Comparison of ENCODE assay signal across 9 mouse cellular contexts in the genomic region with DNA sequence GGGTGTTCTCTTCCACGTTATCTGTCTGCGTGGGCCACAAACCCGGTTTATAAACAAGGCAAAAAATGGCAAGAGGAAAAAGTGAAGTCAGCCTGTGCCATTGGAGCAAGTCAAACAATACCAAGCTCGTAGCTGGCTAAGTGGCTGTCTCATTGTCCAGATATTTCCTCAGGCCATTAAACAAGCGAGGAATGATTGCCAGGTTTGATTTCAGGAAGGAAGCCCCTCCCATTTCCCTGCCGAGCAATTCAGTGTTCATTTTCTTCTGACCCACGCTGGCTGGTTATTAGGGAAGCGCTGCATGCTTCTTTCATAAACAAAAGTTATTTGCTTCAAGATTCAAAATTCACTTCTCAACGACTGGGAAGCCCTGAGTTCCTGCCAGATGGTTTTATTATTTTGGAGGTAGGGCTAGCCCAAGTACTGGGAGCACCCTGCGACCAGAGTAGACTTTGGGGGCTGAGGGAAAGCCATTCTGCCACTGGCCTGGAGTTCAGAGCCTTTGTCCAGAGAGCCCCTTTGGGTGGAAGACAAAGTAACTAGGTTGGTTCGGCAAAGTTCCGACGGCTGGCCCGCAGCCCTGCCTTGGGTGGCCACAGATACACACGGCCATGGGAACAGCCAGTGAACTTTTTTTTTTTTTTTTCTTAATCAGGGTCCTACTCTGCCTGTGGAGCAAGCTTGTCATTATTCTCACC. TPM values are rescaled to one million over a fixed set of nuclear protein-coding genes. Genes with fewer than 3 reads are reported as not detected.
DNase-seq lines count a peak whose midpoint lies in the region; ATAC-seq and TF ChIP-seq lines count a peak whose summit lies in the region.
"Had no signal": no experiment of that assay in that cellular context is flagged by ENCODE, and none has a peak within 500 bp of the region (broad histone marks: within the 10 kb centered on the region; RNA-seq: fewer than 3 reads in every experiment).

No protein-coding gene starts in this region.

- no peak for TF ChIP-seq POLR2A in myocyte (IDR thresholded peaks at IDR 0.05; ENCODE audit: insufficient read length, low read depth)

- H3K79me2 ChIP-seq in myocyte (ENCODE audit: control insufficient read depth, insufficient read depth), result no peaks in the 10 kb centered on the region

- no peaks in the 10 kb centered on the region for H3K27me3 ChIP-seq in embryonic facial prominence, embryonic 15.5 days
- H3K27me3 ChIP-seq in myocyte (ENCODE audit: control insufficient read depth, insufficient read depth, insufficient read length), result no peaks in the 10 kb centered on the region
- H3K27me3 ChIP-seq: neural tube, embryonic 12.5 days had no signal

- H3K9ac ChIP-seq in embryonic facial prominence, embryonic 15.5 days, result no peak overlapping the region
- H3K9ac ChIP-seq: neural tube, embryonic 12.5 days had no signal

- H3K9me3 ChIP-seq in embryonic facial prominence, embryonic 15.5 days (replicated peaks), result no peaks in the 10 kb centered on the region
- H3K9me3 ChIP-seq: neural tube, embryonic 12.5 days had no signal

- peaks cover 42% of the 10 kb centered on the region for H3K4me1 ChIP-seq in embryonic facial prominence, embryonic 15.5 days

- no peak overlapping the region for H3K4me2 ChIP-seq in embryonic facial prominence, embryonic 15.5 days (replicated peaks)
- peak overlapping the region; percentile 66 for H3K4me2 ChIP-seq in myocyte (ENCODE audit: low read depth)
- H3K4me2 ChIP-seq: neural tube, embryonic 12.5 days had no signal

- 42% methylated on average over 15 of the region's 15 CpGs for WGBS in embryonic facial prominence, embryonic 15.5 days

- H3K4me3 ChIP-seq in embryonic facial prominence, embryonic 15.5 days (replicated peaks), result no peak overlapping the region
- no peak overlapping the region for H3K4me3 ChIP-seq in myocyte
- H3K4me3 ChIP-seq: neural tube, embryonic 12.5 days had no signal

- no peaks in the 10 kb centered on the region for H3K36me3 ChIP-seq in embryonic facial prominence, embryonic 15.5 days
- no peaks in the 10 kb centered on the region for H3K36me3 ChIP-seq in myocyte (ENCODE audit: control insufficient read depth, insufficient read depth)
- H3K36me3 ChIP-seq: neural tube, embryonic 12.5 days had no signal

- intact Hi-C loops in left cerebral cortex, postnatal 4 days (cut with DNase I), result no loop called here
- intact Hi-C loops in left cerebral cortex, postnatal 14 days (cut with DNase I), result no loop called here
- intact Hi-C loops in heart, postnatal 10 days (cut with DNase I), result loop anchor here (2.0 kb wide), 1 partner anchor 15 kb away; no protein-coding TSS in a partner anchor

- H3ac ChIP-seq in myocyte (ENCODE audit: control insufficient read depth, insufficient read length), result no peak overlapping the region

- ATAC-seq in embryonic facial prominence, embryonic 15.5 days (ENCODE audit: insufficient number of reproducible peaks, low FRiP score, low TSS enrichment, low read depth), result no peak

- peak; percentile 38 for DNase-seq in left cerebral cortex, postnatal 4 days
- no peak for DNase-seq in left cerebral cortex, postnatal 14 days (ENCODE audit: low spot score in 2 of 2)
- DNase-seq in heart, postnatal 10 days, result peak; percentile 72 to 74
- peak; percentile 37 to 62 for DNase-seq in kidney, postnatal 4 days
- DNase-seq in right cerebral cortex, postnatal 4 days, result no peak
- DNase-seq in left cerebral cortex, adult 18-20 months (ENCODE audit: low spot score in 2 of 2), result no peak

- peak overlapping the region; percentile 95 for H3K27ac ChIP-seq in embryonic facial prominence, embryonic 15.5 days (replicated peaks)
- H3K27ac ChIP-seq: neural tube, embryonic 12.5 days had no signal

TF ChIP-seq in myocyte, 11 proteins besides CTCF, POLR2A, EP300 and RAD21:
- no peak for TF ChIP-seq MYOG (IDR thresholded peaks at IDR 0.05; ENCODE audit: control insufficient read depth in 1 of 3, insufficient read depth in 1 of 3, insufficient read length in 2 of 3, low read depth in 2 of 3)
- TF ChIP-seq MYOD1 (IDR thresholded peaks at IDR 0.05; ENCODE audit: control insufficient read depth in 1 of 3, insufficient read length in 2 of 3, low read depth in 2 of 3), result no peak
- no peak for TF ChIP-seq REST (IDR thresholded peaks at IDR 0.05; ENCODE audit: insufficient read depth, insufficient read length)
- TF ChIP-seq CEBPB (IDR thresholded peaks at IDR 0.05; ENCODE audit: insufficient read depth, poor library complexity, severe bottlenecking), result no peak
- no peak for TF ChIP-seq TCF12 (IDR thresholded peaks at IDR 0.05; ENCODE audit: insufficient read depth, poor library complexity, severe bottlenecking)
- TF ChIP-seq POLR2AphosphoS2 (IDR thresholded peaks at IDR 0.05; ENCODE audit: insufficient read length, low read depth), result no peak
- TF ChIP-seq MAX (IDR thresholded peaks at IDR 0.05; ENCODE audit: low read depth), result no peak
TF ChIP-seq in myocyte: peak in this region for 0.

RNA-seq across cellular contexts. Expression of a gene that starts 46.5 kb away (rescaled TPM):
- total RNA-seq in left cerebral cortex, postnatal 4 days (2021), result 10 to 100 TPM; 70.3 to 76.1 TPM
- 100 to 1,000 TPM in 1 of 2 experiments, 10 to 100 TPM in 1; 98.0 to 102 TPM for total RNA-seq in left cerebral cortex, postnatal 14 days (2021)
- 11.7 and 11.9 TPM in 2 replicates for polyA plus RNA-seq in embryonic facial prominence, embryonic 15.5 days (2015; fragmentation: Nextera tagmentation; extraction: Ambion mirVana)
- total RNA-seq in heart, postnatal 10 days (2021), result 10 to 100 TPM; 40.1 to 40.3 TPM
- 7.0 TPM for polyA plus RNA-seq in myocyte (2012; fragmentation: generic; extraction: Trizol)
- 100 to 1,000 TPM; 116 to 121 TPM for total RNA-seq in left cerebral cortex, adult 18-20 months (2021)

Comparison
In these comparisons a context has a peak if more than half of its experiments do, and no peak if none do; other contexts are left out.
1. DNase-seq: peak in left cerebral cortex, postnatal 4 days (single experiment), heart, postnatal 10 days (2 of 2) and kidney, postnatal 4 days (2 of 2); none in left cerebral cortex, postnatal 14 days (0 of 2), right cerebral cortex, postnatal 4 days (single experiment) and left cerebral cortex, adult 18-20 months (0 of 2).